In genomic region chr1:178396383-178396782, GRCm38 (mm10) we compare ENCODE assay signal across 10 mouse cellular contexts. TPM values are rescaled to one million over a fixed set of nuclear protein-coding genes. Genes with fewer than 3 reads are reported as not detected.
A peak's percentile ranks its signal among the peaks of the same experiment; 100 is the strongest.
DNase-seq lines count a peak whose midpoint lies in the region; ATAC-seq and TF ChIP-seq lines count a peak whose summit lies in the region.
"Had no signal": no experiment of that assay in that cellular context is flagged by ENCODE, and none has a peak within 500 bp of the region (broad histone marks: within the 10 kb centered on the region; RNA-seq: fewer than 3 reads in every experiment).

No protein-coding gene starts in this region.

- no peak overlapping the region for H3K9ac ChIP-seq in liver, adult 2 months (ENCODE audit: low read depth, low read length)
- H3K9ac ChIP-seq in liver, embryonic 12.5 days = no peak overlapping the region
- no peak overlapping the region for H3K9ac ChIP-seq in heart, postnatal 0 days (replicated peaks; ENCODE audit: low read depth, low read length)
- no peak overlapping the region for H3K9ac ChIP-seq in stomach, embryonic 14.5 days (replicated peaks; ENCODE audit: low read depth, low read length)
- H3K9ac ChIP-seq: embryonic facial prominence, embryonic 13.5 days; neural tube, embryonic 13.5 days had no signal

- TF ChIP-seq CTCF in liver, adult 2 months (IDR thresholded peaks at IDR 0.05; ENCODE audit: low read depth, low read length) = no peak
- no peak for TF ChIP-seq CTCF in heart, postnatal 0 days (IDR thresholded peaks at IDR 0.05; ENCODE audit: low read depth)

- WGBS in liver, adult 2 months = 37% methylated on average over 4 of the region's 4 CpGs
- 63% methylated on average over 4 of the region's 4 CpGs for WGBS in liver, embryonic 12.5 days (ENCODE audit: insufficient replicate concordance)
- 31% methylated on average over 4 of the region's 4 CpGs for WGBS in heart, postnatal 0 days
- 52% methylated on average over 4 of the region's 4 CpGs for WGBS in stomach, embryonic 14.5 days

- no peak overlapping the region for H3K4me2 ChIP-seq in liver, embryonic 12.5 days
- no peak overlapping the region for H3K4me2 ChIP-seq in heart, postnatal 0 days (ENCODE audit: low read depth, low read length)
- no peak overlapping the region for H3K4me2 ChIP-seq in stomach, embryonic 14.5 days (replicated peaks; ENCODE audit: low read depth, low read length)
- H3K4me2 ChIP-seq: embryonic facial prominence, embryonic 13.5 days; liver, embryonic 11.5 days; neural tube, embryonic 13.5 days had no signal

- H3K36me3 ChIP-seq in liver, adult 2 months (ENCODE audit: control insufficient read depth, insufficient read depth, low read length) = no peaks in the 10 kb centered on the region
- H3K36me3 ChIP-seq in liver, embryonic 12.5 days = no peaks in the 10 kb centered on the region
- H3K36me3 ChIP-seq in heart, postnatal 0 days (replicated peaks; ENCODE audit: control insufficient read depth, insufficient read depth, low read length) = no peaks in the 10 kb centered on the region
- H3K36me3 ChIP-seq in stomach, embryonic 14.5 days (ENCODE audit: control insufficient read depth, insufficient read depth, low read length) = no peaks in the 10 kb centered on the region
- H3K36me3 ChIP-seq: embryonic facial prominence, embryonic 13.5 days; neural tube, embryonic 13.5 days had no signal

- H3K9me3 ChIP-seq in liver, embryonic 12.5 days (replicated peaks) = no peaks in the 10 kb centered on the region
- H3K9me3 ChIP-seq in heart, postnatal 0 days (replicated peaks; ENCODE audit: control insufficient read depth, low read length) = no peaks in the 10 kb centered on the region
- H3K9me3 ChIP-seq in stomach, embryonic 14.5 days (ENCODE audit: control insufficient read depth, low read depth, low read length) = no peaks in the 10 kb centered on the region
- H3K9me3 ChIP-seq: embryonic facial prominence, embryonic 13.5 days; neural tube, embryonic 13.5 days had no signal

- TF ChIP-seq EP300 in heart, postnatal 0 days (IDR thresholded peaks at IDR 0.05; ENCODE audit: low read depth) = peak; percentile 72

- TF ChIP-seq POLR2A in liver, adult 2 months (IDR thresholded peaks at IDR 0.05; ENCODE audit: extremely low read depth, insufficient read depth, low read length) = no peak

- H3K79me2 ChIP-seq in liver, adult 2 months (ENCODE audit: control insufficient read depth, insufficient read depth, low read length) = no peaks in the 10 kb centered on the region

- ATAC-seq in liver, embryonic 12.5 days = no peak
- peak; percentile 86 for ATAC-seq in heart, postnatal 0 days (ENCODE audit: insufficient read depth, low read depth)
- peak; percentile 46; the same call in 1 of the 2 replicates for ATAC-seq in stomach, embryonic 14.5 days (ENCODE audit: insufficient number of reproducible peaks, insufficient read depth, low FRiP score, low read depth)

- peaks cover 2% of the 10 kb centered on the region; the same call in 1 of the 2 replicates for H3K4me1 ChIP-seq in liver, adult 2 months (ENCODE audit: control insufficient read depth, insufficient read depth, low read length)
- peaks cover 7% of the 10 kb centered on the region for H3K4me1 ChIP-seq in liver, embryonic 12.5 days
- peaks cover 3% of the 10 kb centered on the region; the same call in 1 of the 2 replicates for H3K4me1 ChIP-seq in heart, postnatal 0 days (ENCODE audit: control insufficient read depth, insufficient read depth)
- H3K4me1 ChIP-seq in stomach, embryonic 14.5 days (ENCODE audit: control insufficient read depth, insufficient read depth, low read length) = no peaks in the 10 kb centered on the region
- H3K4me1 ChIP-seq: neural tube, embryonic 13.5 days had no signal

- no peaks in the 10 kb centered on the region for H3K27me3 ChIP-seq in liver, adult 2 months (ENCODE audit: control insufficient read depth, insufficient read depth, low read length)
- H3K27me3 ChIP-seq in liver, embryonic 12.5 days (replicated peaks) = no peaks in the 10 kb centered on the region; the same call in 1 of the 2 replicates
- no peaks in the 10 kb centered on the region for H3K27me3 ChIP-seq in heart, postnatal 0 days (ENCODE audit: control insufficient read depth, insufficient read depth, low read length)
- no peaks in the 10 kb centered on the region for H3K27me3 ChIP-seq in stomach, embryonic 14.5 days (ENCODE audit: control insufficient read depth, insufficient read depth, low read length)
- H3K27me3 ChIP-seq: embryonic facial prominence, embryonic 13.5 days; neural tube, embryonic 13.5 days had no signal

- peak; percentile 45 for DNase-seq in liver, adult 2 months (ENCODE audit: extremely low read depth, low read depth, low spot score)
- DNase-seq in heart, postnatal 0 days (ENCODE audit: low spot score) = peak; percentile 79
- DNase-seq in kidney, postnatal 10 days = peak; percentile 84
- DNase-seq in right cerebral cortex, postnatal 10 days (ENCODE audit: low spot score in 2 of 2) = no peak
- DNase-seq in ovary, postnatal 36 days (ENCODE audit: low spot score) = no peak

- no peak overlapping the region for H3K4me3 ChIP-seq in liver, adult 2 months (ENCODE audit: insufficient read depth, low read depth, low read length)
- H3K4me3 ChIP-seq in liver, embryonic 12.5 days = no peak overlapping the region
- H3K4me3 ChIP-seq in heart, postnatal 0 days (ENCODE audit: low read depth, low read length) = no peak overlapping the region
- H3K4me3 ChIP-seq in stomach, embryonic 14.5 days (ENCODE audit: low read depth, low read length) = no peak overlapping the region
- H3K4me3 ChIP-seq: embryonic facial prominence, embryonic 13.5 days; neural tube, embryonic 13.5 days had no signal

- H3K27ac ChIP-seq in liver, adult 2 months (replicated peaks; ENCODE audit: insufficient read depth, low read depth, low read length) = no peak overlapping the region
- no peak overlapping the region for H3K27ac ChIP-seq in liver, embryonic 12.5 days
- H3K27ac ChIP-seq in heart, postnatal 0 days (ENCODE audit: low read depth) = peak overlapping the region; percentile 62
- H3K27ac ChIP-seq in stomach, embryonic 14.5 days (ENCODE audit: low read length) = no peak overlapping the region
- H3K27ac ChIP-seq: embryonic facial prominence, embryonic 13.5 days; neural tube, embryonic 13.5 days had no signal

RNA-seq across cellular contexts. Expression of gene Efcab2, which starts 9.5 kb away (rescaled TPM):
- 2.0 and 2.2 TPM in 2 replicates for total RNA-seq in liver, adult 2 months (2014; rRNA removed)
- polyA plus RNA-seq in liver, adult 2 months (2012; rRNA removed) = 0.29 and 0.46 TPM in 2 replicates
- polyA plus RNA-seq in liver, embryonic 12.5 days (2016; fragmentation: Nextera tagmentation; extraction: Ambion mirVana) = 4.6 and 5.2 TPM in 2 replicates
- total RNA-seq in heart, postnatal 0 days (2014; rRNA removed; ENCODE audit: low replicate concordance) = 3.4 and 5.8 TPM in 2 replicates
- polyA plus RNA-seq in heart, postnatal 0 days (2015; fragmentation: Nextera tagmentation; extraction: Ambion mirVana) = 28.5 and 33.1 TPM in 2 replicates
- 6.3 and 7.1 TPM in 2 replicates for polyA plus RNA-seq in stomach, embryonic 14.5 days (2014; fragmentation: Nextera tagmentation; extraction: Ambion mirVana)

RNA-seq across cellular contexts. Expression of gene Hnrnpu, which starts 58.8 kb away (rescaled TPM):
- 137 and 162 TPM in 2 replicates for total RNA-seq in liver, adult 2 months (2014; rRNA removed)
- 32.6 and 33.0 TPM in 2 replicates for polyA plus RNA-seq in liver, adult 2 months (2012; rRNA removed)
- polyA plus RNA-seq in liver, embryonic 12.5 days (2016; fragmentation: Nextera tagmentation; extraction: Ambion mirVana) = 556 and 569 TPM in 2 replicates
- 62.2 and 85.6 TPM in 2 replicates for total RNA-seq in heart, postnatal 0 days (2014; rRNA removed; ENCODE audit: low replicate concordance)
- 107 and 109 TPM in 2 replicates for polyA plus RNA-seq in heart, postnatal 0 days (2015; fragmentation: Nextera tagmentation; extraction: Ambion mirVana)
- polyA plus RNA-seq in stomach, embryonic 14.5 days (2014; fragmentation: Nextera tagmentation; extraction: Ambion mirVana) = 364 and 458 TPM in 2 replicates

Comparison
In these comparisons a context has a peak if more than half of its experiments do, and no peak if none do; other contexts are left out.
1. DNase-seq: peak in liver, adult 2 months (single experiment), heart, postnatal 0 days (single experiment) and kidney, postnatal 10 days (single experiment); none in right cerebral cortex, postnatal 10 days (0 of 2) and ovary, postnatal 36 days (single experiment).